Mouse (Mus musculus): Measurements from ENCODE around the gene Syde2.

Syde2 gene

DNA sequence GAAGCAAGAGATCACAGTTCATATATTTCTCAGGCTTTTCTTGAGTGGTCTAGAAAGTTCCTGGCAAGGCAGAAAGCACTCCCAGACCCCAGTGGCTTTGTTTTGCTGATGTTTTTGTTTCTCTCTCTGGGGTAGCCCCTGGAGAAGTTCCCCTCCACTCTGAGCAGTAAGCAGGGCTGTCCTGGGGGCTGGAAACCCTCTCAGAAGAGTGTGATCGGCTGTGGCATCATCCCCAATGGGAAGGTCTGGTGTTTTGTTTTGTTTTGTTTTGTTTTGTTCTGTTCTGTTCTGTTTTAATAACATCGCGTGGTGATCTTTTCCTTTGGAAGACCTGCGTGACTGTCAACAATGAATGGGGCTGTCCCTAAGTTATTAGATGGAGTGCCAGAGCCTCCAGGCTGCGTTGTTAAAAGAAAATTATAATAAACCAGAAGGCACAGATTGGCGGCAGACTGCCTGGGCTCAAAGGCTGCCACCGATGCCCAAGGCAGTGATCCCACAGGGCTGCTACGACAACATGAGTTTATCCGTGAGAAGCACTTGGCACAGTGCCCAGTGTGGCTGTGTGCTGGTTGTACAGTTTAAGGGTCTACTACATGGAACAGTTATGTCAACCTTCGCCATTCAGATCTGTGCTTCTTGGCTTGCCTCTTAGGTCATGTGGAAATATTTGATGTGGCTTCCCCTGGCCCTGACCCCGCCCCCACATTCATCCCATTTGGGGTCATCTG lies 63.8 kb downstream of the Syde2 start:
- no peak for DNase-seq (ENCODE audit: low read depth in 2 of 2, low spot score in 2 of 2)

DNA sequence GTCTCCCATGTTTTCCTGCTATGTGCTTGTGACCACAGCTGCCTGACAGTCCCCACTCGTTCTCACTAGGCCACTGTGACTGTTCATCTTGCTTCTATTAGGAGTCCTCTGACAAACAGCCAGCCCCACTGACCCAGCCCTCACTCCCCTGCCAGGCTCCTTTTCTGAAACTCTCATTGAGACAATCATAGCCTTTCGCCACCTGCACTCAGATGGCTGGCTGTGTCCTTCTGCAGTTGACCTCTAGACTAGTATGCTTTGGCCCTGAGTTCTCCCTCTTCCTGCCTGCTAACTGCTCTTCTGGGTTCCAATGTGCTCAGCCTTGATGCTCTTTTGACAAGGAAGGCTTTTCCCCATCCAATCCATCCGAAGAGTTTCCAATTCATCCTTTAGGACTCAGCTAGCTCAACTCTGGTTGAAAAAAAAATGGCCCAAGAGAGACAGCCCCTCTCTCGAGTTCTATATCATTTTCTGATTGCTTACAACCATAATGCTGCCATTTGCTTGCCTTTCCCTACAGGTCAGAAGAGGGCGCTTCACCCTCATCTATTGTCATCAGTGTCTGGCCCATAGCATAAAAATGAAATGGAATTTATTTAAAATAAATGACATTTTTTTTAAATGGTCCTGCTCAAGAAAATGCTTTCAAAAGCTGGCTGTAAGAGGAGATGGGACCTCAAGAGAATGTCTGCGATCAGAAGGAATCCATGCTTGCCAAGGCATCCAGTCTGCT lies 65.6 kb downstream of the Syde2 start:
- DNase-seq (ENCODE audit: low read depth in 2 of 2, low spot score in 2 of 2), result no peak

DNA sequence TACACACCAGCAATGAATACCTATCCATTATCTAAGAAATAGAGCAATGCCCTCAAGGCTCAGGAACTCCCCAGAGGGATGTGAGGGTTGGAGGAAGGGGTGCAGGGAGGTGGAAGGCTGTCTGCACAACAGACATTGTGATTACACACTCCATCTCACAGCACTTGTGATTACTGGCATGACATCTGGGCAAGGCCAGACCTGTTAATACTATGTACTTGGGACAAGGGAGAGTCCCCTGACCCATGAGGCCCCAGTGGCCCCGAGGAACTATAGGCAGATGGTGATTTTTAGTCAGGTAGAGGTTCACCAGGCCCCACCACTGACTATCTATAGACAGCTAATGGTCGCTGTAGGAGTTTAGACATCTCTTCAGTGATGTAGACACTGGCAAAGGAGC lies 66.2 kb downstream of the Syde2 start:
- no peak for DNase-seq (ENCODE audit: low read depth in 2 of 2, low spot score in 2 of 2)

DNA sequence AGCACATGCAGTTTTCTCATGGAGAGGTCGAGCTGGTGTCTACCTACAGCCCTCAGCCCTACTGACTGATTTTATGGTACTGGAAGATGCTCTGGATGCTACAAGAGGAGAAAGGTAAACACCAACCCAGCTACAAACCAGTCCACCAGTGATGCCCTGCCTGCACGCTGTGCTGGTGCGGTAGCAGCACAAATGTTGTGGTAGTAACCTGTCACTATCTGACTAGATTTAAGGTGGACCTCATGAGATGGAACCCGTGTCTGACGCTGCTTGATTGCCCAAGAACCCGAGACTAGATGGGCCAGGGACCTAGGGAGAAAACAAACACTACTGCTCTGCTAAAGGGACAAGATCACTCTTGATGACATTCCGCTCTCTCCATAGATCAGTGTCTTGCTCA lies 69.5 kb downstream of the Syde2 start:
- DNase-seq (ENCODE audit: low read depth in 2 of 2, low spot score in 2 of 2), result no peak

DNA sequence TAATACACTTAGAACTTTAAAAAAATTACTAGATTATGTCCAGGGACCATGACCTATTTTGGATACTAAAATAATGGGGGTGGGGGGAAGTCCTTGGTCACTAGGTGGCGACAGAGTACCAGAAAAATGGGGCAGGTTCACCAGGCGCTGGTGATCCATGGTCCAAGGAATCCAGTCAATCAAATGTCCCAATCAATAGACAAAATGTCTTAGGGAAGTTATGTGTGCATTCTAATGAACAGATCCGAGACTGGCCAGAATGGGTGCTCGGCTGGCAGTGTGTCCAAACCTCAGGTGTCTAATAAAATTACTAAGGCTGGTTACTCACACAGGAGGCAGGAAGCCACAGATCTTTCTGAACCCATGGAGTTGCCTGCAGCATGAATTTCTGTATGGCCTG lies 70.6 kb downstream of the Syde2 start:
- peak; percentile 32 to 45 for DNase-seq (ENCODE audit: low read depth in 2 of 2, low spot score in 2 of 2)

DNA sequence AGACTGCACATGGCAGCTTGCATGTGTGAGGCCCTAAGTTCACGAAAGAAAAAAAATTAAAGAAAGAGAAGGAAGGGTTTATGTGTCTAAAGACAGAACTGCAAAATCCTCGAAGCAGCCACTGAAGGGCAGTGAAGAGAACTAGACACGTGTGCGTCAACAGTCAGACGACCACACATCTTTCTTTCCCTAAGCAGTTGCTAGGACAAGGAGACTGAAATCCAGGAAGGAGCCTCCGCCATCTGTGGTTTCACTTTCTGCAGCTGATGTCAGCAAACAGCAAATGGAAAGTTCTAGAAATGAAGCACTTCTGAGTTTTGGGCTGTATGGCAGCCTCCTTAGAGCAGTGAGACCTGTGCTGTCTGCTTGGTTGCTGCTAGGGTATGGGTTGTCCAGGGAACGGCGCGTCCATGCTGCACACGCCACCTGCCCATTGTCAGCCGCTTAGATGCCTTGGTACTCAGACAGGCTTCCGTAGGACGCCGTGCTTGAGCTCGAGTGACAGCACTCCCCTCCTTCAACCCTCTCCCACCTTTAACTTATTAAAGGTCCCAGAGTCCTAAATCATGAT lies 71.8 kb downstream of the Syde2 start:
- DNase-seq (ENCODE audit: low read depth in 2 of 2, low spot score in 2 of 2), result no peak

DNA sequence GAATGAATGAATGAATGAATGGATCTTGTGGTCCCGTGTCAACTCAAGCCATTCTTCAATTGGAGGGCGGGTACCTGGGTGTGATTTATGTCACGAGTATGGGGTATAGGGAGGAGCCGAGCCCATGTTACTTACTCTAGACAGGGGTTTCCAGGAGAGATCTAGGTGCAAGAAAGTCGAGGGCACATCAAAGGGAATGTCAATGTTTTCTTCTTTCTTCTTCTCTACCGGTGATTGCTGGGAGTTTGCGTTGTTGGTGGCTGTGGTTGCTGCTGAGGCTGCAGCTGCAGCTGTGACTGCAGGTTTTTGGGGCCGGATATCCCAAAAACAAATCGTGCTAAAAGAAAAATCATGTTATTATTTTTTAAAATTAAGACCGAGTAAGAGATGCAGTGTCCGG lies 75.5 kb downstream of the Syde2 start:
- DNase-seq (ENCODE audit: low read depth in 2 of 2, low spot score in 2 of 2), result peak; percentile 37 to 48

DNA sequence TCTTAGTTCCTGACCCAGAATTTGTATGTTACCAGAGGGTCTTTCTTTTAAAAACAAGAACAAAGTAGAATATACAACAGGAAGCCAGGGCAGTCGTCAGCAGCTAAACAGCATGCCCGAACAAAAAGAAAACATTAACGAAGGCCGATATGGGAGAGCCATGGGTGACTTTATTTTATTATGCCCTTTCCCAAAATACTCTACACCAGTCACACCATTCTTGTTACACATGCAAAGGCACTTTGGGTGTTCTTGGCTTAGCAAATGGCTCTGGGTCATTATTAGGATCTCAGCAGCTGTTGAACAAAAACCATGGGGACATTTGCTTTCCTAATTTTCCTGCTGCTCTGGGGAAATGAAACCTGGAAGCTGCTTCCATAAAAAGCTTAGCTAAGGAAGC lies 81.6 kb downstream of the Syde2 start:
- no peak for DNase-seq (ENCODE audit: low read depth in 2 of 2, low spot score in 2 of 2)
